Mouse (Mus musculus): Measurements from ENCODE around the gene Cep70.

The Cep70 gene

DNA sequence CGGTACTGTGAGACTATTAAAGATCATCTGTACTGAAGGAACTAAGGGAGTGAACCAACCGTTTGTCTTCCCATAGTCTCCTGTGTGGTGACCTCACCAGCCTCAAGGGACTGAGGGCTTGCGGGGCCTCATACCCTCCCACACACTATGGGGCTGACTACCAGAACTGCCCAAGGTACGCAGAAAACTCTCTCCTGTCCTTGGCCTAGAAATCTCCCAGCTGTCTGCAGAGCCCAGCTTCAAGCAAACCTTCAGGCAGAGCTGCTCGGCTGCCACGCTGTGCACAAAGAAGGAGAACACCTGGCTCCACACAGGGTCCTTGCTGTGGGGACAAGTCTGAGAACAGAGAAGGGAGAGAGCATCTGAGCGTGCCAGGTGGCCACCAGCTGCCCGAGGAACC is 76.8 kb downstream of the Cep70 start:
- peak in 1 of 2 experiments; percentile 20 for DNase-seq

DNA sequence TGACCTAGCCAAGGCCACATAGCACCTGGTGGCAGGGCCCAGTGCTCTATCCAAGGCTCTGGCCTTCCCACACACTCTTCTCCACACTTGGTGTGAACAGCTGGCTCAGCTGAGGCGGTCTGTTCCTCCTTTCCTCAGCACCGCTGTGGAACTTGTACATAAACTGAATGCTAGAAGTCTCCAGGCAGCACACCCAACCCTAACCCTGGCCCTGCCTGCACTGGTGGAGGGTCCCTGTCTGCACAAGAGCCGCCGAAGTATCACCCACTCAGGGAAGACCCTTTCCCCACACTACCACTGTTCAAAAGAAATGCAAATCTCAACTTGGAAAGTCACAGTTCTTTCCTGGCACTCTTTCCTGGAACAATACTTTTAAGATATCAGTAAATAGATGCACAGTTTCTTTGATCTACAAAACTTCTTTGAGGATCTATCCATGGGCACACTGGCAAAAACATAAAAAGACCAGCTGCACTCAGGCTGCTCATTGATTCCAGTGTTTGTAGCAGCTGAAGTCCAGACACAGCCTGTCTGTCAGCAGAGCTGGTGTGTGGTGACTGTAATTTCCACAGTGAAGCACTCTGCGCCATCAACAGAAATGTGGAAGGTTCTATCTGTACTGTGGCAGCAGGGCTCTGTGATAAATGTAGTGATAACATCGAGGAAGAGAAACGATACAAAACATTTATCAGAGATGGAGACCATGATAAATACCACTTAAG is 82.2 kb downstream of the Cep70 start:
- no peak for DNase-seq

DNA sequence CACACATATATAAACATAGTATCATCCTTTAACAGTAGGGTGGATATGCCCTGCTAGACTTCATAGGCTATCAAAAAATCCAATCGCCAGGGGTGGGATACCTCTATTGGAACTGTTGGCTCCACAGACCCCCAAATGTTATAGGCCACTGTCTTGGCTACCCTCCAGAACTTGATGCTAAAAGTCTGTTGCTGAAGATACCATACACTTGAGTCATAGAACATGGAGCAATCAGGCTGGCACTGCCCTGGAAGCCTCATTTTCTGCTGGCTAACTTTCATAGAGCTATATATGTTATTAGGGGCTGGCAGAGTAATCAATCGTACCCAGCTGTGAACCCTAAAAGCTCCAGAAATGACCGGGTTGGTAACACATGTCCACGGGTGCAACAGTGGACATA is 82.8 kb downstream of the Cep70 start:
- no peak for DNase-seq

DNA sequence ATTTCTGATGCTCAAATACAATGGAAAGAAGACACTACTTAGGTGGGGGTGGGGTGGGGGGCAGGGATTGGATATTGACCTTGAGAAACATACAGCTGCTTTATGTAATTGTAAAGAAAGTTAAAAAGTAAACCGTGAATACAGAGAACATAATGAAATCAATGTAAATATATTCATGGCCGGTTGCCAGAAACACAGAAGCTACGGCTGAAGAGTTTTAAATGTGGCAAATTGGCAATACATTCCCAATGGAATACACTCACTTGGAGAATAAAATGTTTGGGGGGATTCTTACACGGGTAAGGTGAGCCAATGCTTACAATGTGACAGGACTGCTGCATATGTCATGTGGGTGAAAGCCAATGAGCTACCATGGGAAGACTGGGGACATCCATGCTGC is 83.7 kb downstream of the Cep70 start:
- no peak for DNase-seq

DNA sequence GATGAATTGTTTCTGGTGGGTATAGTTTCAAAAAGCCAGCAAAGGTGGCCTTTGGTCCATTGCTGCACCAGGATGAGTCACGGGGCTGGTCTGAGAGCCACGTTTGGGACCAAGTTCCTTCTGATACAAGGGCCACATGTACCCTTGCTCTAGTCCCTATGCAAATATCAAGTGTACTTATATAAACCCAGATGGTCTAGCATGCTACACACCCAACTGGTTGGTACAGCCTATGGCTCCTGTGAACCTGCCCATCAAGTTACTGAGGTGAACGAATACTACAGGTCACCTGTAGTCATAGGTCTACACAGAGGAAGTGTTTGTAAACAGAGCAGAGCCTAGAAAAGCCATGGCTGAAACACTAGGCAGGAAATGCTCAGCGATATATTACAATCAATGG is 93.4 kb downstream of the Cep70 start:
- DNase-seq = no peak

DNA sequence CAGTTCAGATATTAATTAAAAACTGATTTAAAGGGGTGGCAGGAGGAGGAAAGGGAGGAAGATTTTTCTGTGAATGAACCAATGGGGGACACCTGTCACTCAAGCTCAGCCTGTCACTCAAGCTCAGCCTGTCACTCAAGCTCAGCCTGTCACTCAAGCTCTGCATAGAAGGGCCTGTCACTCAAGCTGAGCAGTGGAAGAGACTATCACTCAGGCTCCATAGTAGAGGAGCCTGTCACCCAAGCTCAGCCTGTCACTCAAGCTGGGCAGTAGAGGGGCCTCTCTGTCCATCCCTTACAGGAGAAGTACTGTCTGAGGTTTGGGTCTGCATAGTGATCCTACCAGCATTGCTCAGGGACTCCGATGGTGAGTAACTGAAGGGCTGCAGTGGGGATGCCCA is 95.1 kb downstream of the Cep70 start:
- DNase-seq = no peak

DNA sequence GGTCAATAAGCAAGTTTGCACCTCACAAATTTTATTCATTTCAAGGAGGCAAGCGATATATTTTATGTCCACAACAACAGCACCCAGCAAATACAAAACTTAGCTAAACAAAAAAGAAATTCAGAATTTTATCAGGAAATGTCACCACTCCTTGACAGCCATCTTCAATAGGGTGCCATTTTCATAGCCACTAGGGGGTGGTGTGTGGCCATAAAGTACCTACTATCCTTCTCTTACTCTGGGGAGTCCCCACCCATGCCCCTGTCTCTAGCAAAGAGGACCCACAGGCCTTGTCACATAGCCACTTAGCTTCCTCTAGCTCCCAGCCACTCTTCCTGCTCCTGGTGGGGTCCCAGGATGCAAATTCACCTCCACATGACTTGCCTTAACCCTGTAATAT is 96.0 kb downstream of the Cep70 start:
- no peak for DNase-seq

DNA sequence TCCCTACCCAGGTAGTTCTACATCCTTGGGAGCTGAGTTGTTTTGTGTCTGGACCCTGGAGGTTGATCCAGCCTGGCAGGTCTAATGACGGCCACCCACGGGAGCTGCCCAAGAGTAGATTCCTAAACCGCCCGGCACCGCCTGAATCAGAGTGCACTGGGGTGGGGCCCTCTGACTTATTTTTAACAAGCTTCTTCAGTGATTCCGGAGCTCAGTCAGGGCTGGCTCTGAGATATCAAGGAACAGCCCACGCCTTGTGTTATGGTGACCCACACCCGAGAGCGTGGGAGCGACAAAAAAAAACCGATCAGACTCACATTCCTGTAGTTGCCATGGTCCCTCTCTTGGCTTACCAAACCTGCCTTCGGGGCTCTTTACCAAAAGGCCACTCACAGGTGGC is 97.0 kb downstream of the Cep70 start:
- DNase-seq = no peak

DNA sequence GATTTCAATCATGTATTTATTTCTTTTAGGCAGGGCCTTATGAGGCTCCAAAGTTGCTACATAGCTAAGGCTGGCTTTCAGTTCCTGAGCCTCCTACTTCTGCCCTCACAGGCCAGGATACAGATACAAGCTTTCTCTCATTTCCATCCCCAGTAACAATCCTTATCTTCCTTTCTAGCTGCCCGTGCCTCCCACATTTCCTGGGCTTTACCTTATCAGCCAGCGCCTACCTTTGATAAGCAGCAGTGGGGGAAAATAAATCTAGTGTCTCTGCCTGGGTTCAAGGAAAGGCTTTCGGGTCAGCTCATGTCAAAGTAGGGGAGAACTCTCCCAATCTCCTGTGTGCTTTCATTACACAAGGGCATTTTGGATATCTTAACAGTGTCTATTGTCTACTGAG is 98.4 kb downstream of the Cep70 start:
- DNase-seq = no peak

DNA sequence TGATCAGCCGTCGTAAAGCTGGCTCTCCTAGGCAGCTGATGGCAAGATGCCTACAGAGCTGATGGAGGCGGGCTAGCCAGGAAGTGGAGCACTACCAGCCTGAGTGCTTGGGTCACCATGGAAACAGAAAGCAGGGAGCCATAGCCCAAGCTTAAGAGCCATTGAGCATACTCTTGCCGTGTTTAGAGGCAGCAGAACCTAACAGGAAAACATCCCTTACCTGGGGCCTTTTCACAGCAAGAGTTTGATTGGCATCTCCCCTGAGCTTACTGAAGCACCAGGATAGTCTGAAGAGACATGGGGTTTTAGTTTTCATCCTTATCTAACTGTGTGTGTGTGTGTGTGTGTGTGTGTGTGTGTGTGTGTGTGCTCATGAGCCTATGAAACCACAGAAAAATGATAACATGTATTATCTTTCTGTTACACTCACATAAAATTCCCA is 102.2 kb downstream of the Cep70 start:
- peak; percentile 71 to 73 for DNase-seq
